Mouse (Mus musculus) cortical plate, adult 2 months (tissue): Measurements from ENCODE around the gene Ptp4a2. TPM values are rescaled to one million over a fixed set of nuclear protein-coding genes. Genes with fewer than 3 reads are reported as not detected.

Experiments used
- H3K27ac ChIP-seq: fragments of 200-500 bp; 2 replicates; pipeline ENCODE4 v1.5.1; 2012; ENCODE audit warnings: low read length, control low read depth, inconsistent platforms; ENCODE audit not compliant: insufficient read depth
- H3K4me1 ChIP-seq: fragments of 200-500 bp; 2 replicates; pipeline ENCODE4 v1.6.1; 2011; ENCODE audit warnings: low read length; ENCODE audit not compliant: control insufficient read depth, insufficient read depth
- H3K4me3 ChIP-seq: fragments of 200-500 bp; 2 replicates; pipeline ENCODE4 v1.5.1; 2011; ENCODE audit warnings: mild to moderate bottlenecking, low read length, control low read depth; ENCODE audit not compliant: insufficient read depth
- CTCF ChIP-seq: fragments of 200-500 bp; IDR thresholded peaks from 2 replicates; pipeline ENCODE4 v1.5.1; 2011; ENCODE audit warnings: mild to moderate bottlenecking, control low read depth, low read length; ENCODE audit not compliant: insufficient read depth; ENCODE audit errors: extremely low read depth
- POLR2A ChIP-seq: fragments of 200-500 bp; IDR thresholded peaks from 2 replicates; pipeline ENCODE4 v1.6.1; 2011; ENCODE audit warnings: mild to moderate bottlenecking, low read length, control low read depth; ENCODE audit not compliant: insufficient read depth; ENCODE audit errors: extremely low read depth
- polyA plus RNA-seq: library from polyadenylated mRNA; depleted of rRNA; stranded (reverse); fragments of >200 nt; gene quantifications from 2 replicates; pipeline ENCODE4 v1.2.3, GENCODE M21; 2012

The Ptp4a2 gene
- polyA plus RNA-seq, 1 experiment, result 87.8 TPM

- Histone ChIP-seq H3K27ac (peak overlapping the region; percentile 55; the same call in 1 of the 2 replicates), H3K4me3 (no peak overlapping the region), H3K4me1 (peaks cover 2% of the 10 kb centered on the region; the same call in 1 of the 2 replicates)
- TF ChIP-seq POLR2A (no peak), CTCF (no peak)
Measured at GRCm38 (mm10) chr4:129795151-129795860, 15.7 kb upstream of the Ptp4a2 start.

GRCm38 (mm10) chr4:129795861-129796260 lies 15.2 kb upstream of the Ptp4a2 start:
- TF ChIP-seq CTCF (no peak), POLR2A (no peak)
- Histone ChIP-seq H3K4me1 (peaks cover 2% of the 10 kb centered on the region; the same call in 1 of the 2 replicates), H3K27ac (no peak overlapping the region), H3K4me3 (no peak overlapping the region)

- Histone ChIP-seq H3K4me1 (peaks cover 2% of the 10 kb centered on the region; the same call in 1 of the 2 replicates), H3K4me3 (no peak overlapping the region), H3K27ac (no peak overlapping the region)
- TF ChIP-seq POLR2A (no peak), CTCF (no peak)
Measured at GRCm38 (mm10) chr4:129797985-129798384, 13.0 kb upstream of the Ptp4a2 start.

- H3K4me3 ChIP-seq, result no peak overlapping the region
- TF ChIP-seq CTCF (no peak), POLR2A (no peak)
- no peak overlapping the region for H3K27ac ChIP-seq
- H3K4me1 ChIP-seq, result no peaks in the 10 kb centered on the region
Measured at GRCm38 (mm10) chr4:129803368-129803767, 7.7 kb upstream of the Ptp4a2 start.

- H3K4me3 ChIP-seq, result no peak overlapping the region
- no peak overlapping the region for H3K27ac ChIP-seq
- H3K4me1 ChIP-seq, result no peaks in the 10 kb centered on the region; the same call in 1 of the 2 replicates
- no peak for TF ChIP-seq POLR2A
- no peak for TF ChIP-seq CTCF
Measured at GRCm38 (mm10) chr4:129805059-129805458, 6.0 kb upstream of the Ptp4a2 start.

GRCm38 (mm10) chr4:129811605-129812468 lies 818 bp downstream of the Ptp4a2 start:
- Histone ChIP-seq H3K27ac (no peak overlapping the region), H3K4me3 (no peak overlapping the region), H3K4me1 (no peaks in the 10 kb centered on the region; the same call in 1 of the 2 replicates)
- TF ChIP-seq CTCF (no peak), POLR2A (no peak)

- no peak overlapping the region for H3K27ac ChIP-seq
Measured at GRCm38 (mm10) chr4:129817591-129817990, 6.6 kb downstream of the Ptp4a2 start.

GRCm38 (mm10) chr4:129818506-129819195 lies 7.6 kb downstream of the Ptp4a2 start:
- H3K4me3 ChIP-seq, result no peak overlapping the region
- TF ChIP-seq POLR2A, result no peak
- no peak for TF ChIP-seq CTCF
- H3K4me1 ChIP-seq, result peaks cover 12% of the 10 kb centered on the region
- no peak overlapping the region for H3K27ac ChIP-seq

More at GRCm38 (mm10) chr4:129817591-129817990, 6.6 kb downstream of the Ptp4a2 start:
- peaks cover 10% of the 10 kb centered on the region for H3K4me1 ChIP-seq
- TF ChIP-seq POLR2A (no peak), CTCF (no peak)
- no peak overlapping the region for H3K4me3 ChIP-seq

GRCm38 (mm10) chr4:129819712-129820336 lies 8.8 kb downstream of the Ptp4a2 start:
- TF ChIP-seq CTCF (no peak), POLR2A (peak; percentile 35; the same call in 1 of the 2 replicates)
- Histone ChIP-seq H3K4me3 (peak overlapping the region; percentile 97), H3K4me1 (peaks cover 12% of the 10 kb centered on the region), H3K27ac (peak overlapping the region; percentile 92)
